ENCODE assay signal across 14 mouse cellular contexts in genomic region chr14:120679072-120679471, GRCm38 (mm10).
DNase-seq lines count a peak whose midpoint lies in the region; ATAC-seq and TF ChIP-seq lines count a peak whose summit lies in the region.
"Had no signal": no experiment of that assay in that cellular context is flagged by ENCODE, and none has a peak within 500 bp of the region (broad histone marks: within the 10 kb centered on the region; RNA-seq: fewer than 3 reads in every experiment).

No protein-coding gene starts in this region.

- no peak overlapping the region for H3K4me3 ChIP-seq in CH12.LX (replicated peaks in 1 of 3; ENCODE audit: low read depth in 2 of 3, low read length in 2 of 3, poor library complexity in 1 of 3)
- no peak overlapping the region for H3K4me3 ChIP-seq in cortical plate, adult 2 months (ENCODE audit: insufficient read depth, low read length)
- H3K4me3 ChIP-seq in hindbrain, embryonic 10.5 days = no peak overlapping the region
- H3K4me3 ChIP-seq: embryonic facial prominence, embryonic 10.5 days; midbrain, embryonic 13.5 days had no signal

- no peaks in the 10 kb centered on the region for H3K9me3 ChIP-seq in CH12.LX (replicated peaks; ENCODE audit: low read length)
- H3K9me3 ChIP-seq in hindbrain, embryonic 10.5 days = no peaks in the 10 kb centered on the region
- H3K9me3 ChIP-seq: embryonic facial prominence, embryonic 10.5 days; midbrain, embryonic 13.5 days had no signal

- in situ Hi-C loops in CH12.LX (cut with MboI; ENCODE audit: low pct_ligation_motif_present, low pct_unique_long_range_greater_than_20kb, low sequenced_read_pairs) = no loop called here

- peak; percentile 30 for DNase-seq in layer of hippocampus, adult 11-12 months (ENCODE audit: low spot score)
- DNase-seq in layer of hippocampus, adult 8-10 months (ENCODE audit: low spot score in 2 of 2) = no peak
- no peak for DNase-seq in CH12.LX (ENCODE audit: extremely low read depth)
- peak; percentile 23 to 79 for DNase-seq in left cerebral cortex, postnatal 25 days (ENCODE audit: low spot score in 2 of 2)
- no peak for DNase-seq in hindbrain, embryonic 10.5 days (ENCODE audit: low spot score)
- DNase-seq: adrenal gland, adult 2 months; cerebellum, adult 2 months; kidney, postnatal 25 days; thymus, postnatal 4 days had no signal

- H3K4me1 ChIP-seq in CH12.LX (ENCODE audit: control insufficient read depth in 1 of 2, insufficient read depth in 2 of 2) = no peaks in the 10 kb centered on the region
- H3K4me1 ChIP-seq in cortical plate, adult 2 months (ENCODE audit: control insufficient read depth, insufficient read depth, low read length) = peaks cover 2% of the 10 kb centered on the region; the same call in 1 of the 2 replicates
- no peaks in the 10 kb centered on the region for H3K4me1 ChIP-seq in hindbrain, embryonic 10.5 days (replicated peaks)
- H3K4me1 ChIP-seq: embryonic facial prominence, embryonic 10.5 days; midbrain, embryonic 13.5 days had no signal

- WGBS in hindbrain, embryonic 10.5 days = 67% methylated on average over 2 of the region's 2 CpGs

- H3K9ac ChIP-seq in CH12.LX (ENCODE audit: insufficient read depth, low read depth) = no peak overlapping the region
- H3K9ac ChIP-seq: liver, embryonic 14.5 days; midbrain, embryonic 13.5 days had no signal

- H3K27me3 ChIP-seq in CH12.LX (replicated peaks) = no peaks in the 10 kb centered on the region
- no peaks in the 10 kb centered on the region for H3K27me3 ChIP-seq in hindbrain, embryonic 10.5 days (ENCODE audit: insufficient read depth, poor library complexity, severe bottlenecking)
- H3K27me3 ChIP-seq: midbrain, embryonic 13.5 days had no signal

- TF ChIP-seq POLR2A in CH12.LX (IDR thresholded peaks at IDR 0.05; ENCODE audit: low read depth, low read length) = no peak
- TF ChIP-seq POLR2A in cortical plate, adult 2 months (IDR thresholded peaks at IDR 0.05; ENCODE audit: extremely low read depth, insufficient read depth, low read length) = no peak

- peak; percentile 38 for TF ChIP-seq RAD21 in CH12.LX (IDR thresholded peaks at IDR 0.05; ENCODE audit: low read depth, low read length)

- no peaks in the 10 kb centered on the region for H3K79me2 ChIP-seq in CH12.LX (replicated peaks; ENCODE audit: control insufficient read depth, extremely low read depth, insufficient read depth, poor library complexity, severe bottlenecking)

- TF ChIP-seq CTCF in CH12.LX (conservative IDR thresholded peaks at IDR 0.05 in 1 of 2, IDR thresholded peaks at IDR 0.05 in 1 of 2; ENCODE audit: low read depth in 2 of 2, low read length in 2 of 2) = peak in 1 of 2 experiments; percentile 41; a peak in 2 of 4 replicates
- peak; percentile 47 for TF ChIP-seq CTCF in cortical plate, adult 2 months (IDR thresholded peaks at IDR 0.05; ENCODE audit: extremely low read depth, insufficient read depth, low read length)

- H3K36me3 ChIP-seq in CH12.LX (replicated peaks in 1 of 2; ENCODE audit: control insufficient read depth in 1 of 2, insufficient read depth in 1 of 2, low read length in 1 of 2) = no peaks in the 10 kb centered on the region
- H3K36me3 ChIP-seq in hindbrain, embryonic 10.5 days = no peaks in the 10 kb centered on the region
- H3K36me3 ChIP-seq: embryonic facial prominence, embryonic 10.5 days; midbrain, embryonic 13.5 days had no signal

- dilution Hi-C loops in CH12.LX (cut with MboI; ENCODE audit: extremely low pct_ligation_motif_present, extremely low pct_unique_long_range_greater_than_20kb, low sequenced_read_pairs) = no loop called here

- no peak overlapping the region for H3K4me2 ChIP-seq in CH12.LX (ENCODE audit: insufficient read depth, low read depth, poor library complexity, severe bottlenecking)
- H3K4me2 ChIP-seq: midbrain, embryonic 13.5 days had no signal

- no peak for ATAC-seq in inflammation-experienced regulatory T-cells, adult 6 months
- ATAC-seq: midbrain, embryonic 13.5 days had no signal

- TF ChIP-seq EP300 in CH12.LX (IDR thresholded peaks at IDR 0.05; ENCODE audit: low read length) = no peak

- intact Hi-C loops in left cerebral cortex, postnatal 25 days (cut with DNase I) = loop anchor here (5.0 kb wide), 1 partner anchor 83 kb away; no protein-coding TSS in a partner anchor

- no peak overlapping the region for H3K27ac ChIP-seq in CH12.LX (ENCODE audit: insufficient read depth, low read depth)
- no peak overlapping the region for H3K27ac ChIP-seq in cortical plate, adult 2 months (ENCODE audit: insufficient read depth, low read length)
- no peak overlapping the region for H3K27ac ChIP-seq in hindbrain, embryonic 10.5 days
- H3K27ac ChIP-seq: embryonic facial prominence, embryonic 10.5 days; liver, embryonic 14.5 days; midbrain, embryonic 13.5 days had no signal

TF ChIP-seq in CH12.LX, 34 proteins besides CTCF, POLR2A, EP300 and RAD21:
- TF ChIP-seq USF1 (IDR thresholded peaks at IDR 0.05; ENCODE audit: low read depth, low read length) = no peak
- no peak for TF ChIP-seq ZMIZ1 (IDR thresholded peaks at IDR 0.05; ENCODE audit: low read depth, low read length)
- TF ChIP-seq ZNF384 (IDR thresholded peaks at IDR 0.05; ENCODE audit: low read depth, low read length) = no peak
- TF ChIP-seq PAX5 (IDR thresholded peaks at IDR 0.05; ENCODE audit: low read length) = no peak
- no peak for TF ChIP-seq ZKSCAN1 (IDR thresholded peaks at IDR 0.05; ENCODE audit: borderline replicate concordance, low read depth, low read length)
- TF ChIP-seq MEF2A (IDR thresholded peaks at IDR 0.05; ENCODE audit: borderline replicate concordance, low read depth, low read length) = no peak
- TF ChIP-seq HCFC1 (IDR thresholded peaks at IDR 0.05; ENCODE audit: low read depth, low read length) = no peak
- no peak for TF ChIP-seq BHLHE40 (IDR thresholded peaks at IDR 0.05; ENCODE audit: low read depth, low read length)
- no peak for TF ChIP-seq UBTF (IDR thresholded peaks at IDR 0.05; ENCODE audit: low read depth, low read length)
- no peak for TF ChIP-seq JUN (IDR thresholded peaks at IDR 0.05; ENCODE audit: insufficient read depth, low read depth, low read length)
- TF ChIP-seq GABPA (IDR thresholded peaks at IDR 0.05; ENCODE audit: insufficient replicate concordance, low read depth, low read length) = no peak
- TF ChIP-seq TBP (conservative IDR thresholded peaks at IDR 0.05; ENCODE audit: low read depth, low read length) = no peak

Comparison
In these comparisons a context has a peak if more than half of its experiments do, and no peak if none do; other contexts are left out.
1. DNase-seq: peak in layer of hippocampus, adult 11-12 months (single experiment) and left cerebral cortex, postnatal 25 days (2 of 2); none in layer of hippocampus, adult 8-10 months (0 of 2), CH12.LX (single experiment) and hindbrain, embryonic 10.5 days (single experiment).